Mouse (Mus musculus) heart, embryonic 10.5 days (tissue): Measurements from ENCODE around the gene Rnf150. TPM values are rescaled to one million over a fixed set of nuclear protein-coding genes. Genes with fewer than 3 reads are reported as not detected.

Source experiments
- DNase-seq: peaks from one replicate; pipeline ENCODE4 v3.0.0-alpha.2; 2017; ENCODE audit warnings: low spot score
- H3K27ac ChIP-seq: fragments of 300-500 bp; sonication (generic); 2 replicates; pipeline ENCODE4 v1.5.1; 2016; ENCODE audit warnings: mild to moderate bottlenecking
- H3K27me3 ChIP-seq: fragments of 300-500 bp; sonication (generic); 2 replicates; pipeline ENCODE4 v1.6.1; 2016; ENCODE audit warnings: mild to moderate bottlenecking; ENCODE audit not compliant: poor library complexity, insufficient read depth, severe bottlenecking
- H3K36me3 ChIP-seq: fragments of 300-500 bp; sonication (generic); 2 replicates; pipeline ENCODE4 v1.6.1; 2016; ENCODE audit warnings: mild to moderate bottlenecking, moderate library complexity
- H3K4me1 ChIP-seq: fragments of 300-500 bp; sonication (generic); 2 replicates; pipeline ENCODE4 v1.6.1; 2016; ENCODE audit warnings: mild to moderate bottlenecking
- H3K4me3 ChIP-seq: fragments of 300-500 bp; sonication (generic); 2 replicates; pipeline ENCODE4 v1.5.1; 2016; ENCODE audit warnings: mild to moderate bottlenecking, moderate library complexity
- H3K9me3 ChIP-seq: fragments of 300-500 bp; sonication (generic); 2 replicates; pipeline ENCODE4 v1.6.1; 2016; ENCODE audit warnings: mild to moderate bottlenecking, moderate library complexity
- WGBS: fragments of 180-500 bp; shearing (Covaris S2); methylation state at CpG from one replicate; pipeline ENCODE4 v1.1.7; 2016; 5-methylcytosine and 5-hydroxymethylcytosine counted together
- polyA plus RNA-seq: library from polyadenylated mRNA; unstranded; fragments of >200 nt; fragmentation: Nextera tagmentation; extraction: Ambion mirVana; gene quantifications from 2 replicates; pipeline ENCODE4 v1.2.1, GENCODE M21; 2016

Rnf150 gene
- polyA plus RNA-seq, 1 experiment from 2014 or later: 0.80 TPM

- Histone ChIP-seq H3K27me3 (no peaks in the 10 kb centered on the region), H3K4me1 (peaks cover 6% of the 10 kb centered on the region), H3K36me3 (no peaks in the 10 kb centered on the region), H3K9me3 (no peaks in the 10 kb centered on the region), H3K27ac (no peak overlapping the region), H3K4me3 (no peak overlapping the region)
- 78% methylated on average over 8 of the region's 8 CpGs for WGBS
- no peak for DNase-seq
Observed at GRCm38 (mm10) chr8:82898459-82898841, 35.3 kb downstream of the Rnf150 start.

DNA sequence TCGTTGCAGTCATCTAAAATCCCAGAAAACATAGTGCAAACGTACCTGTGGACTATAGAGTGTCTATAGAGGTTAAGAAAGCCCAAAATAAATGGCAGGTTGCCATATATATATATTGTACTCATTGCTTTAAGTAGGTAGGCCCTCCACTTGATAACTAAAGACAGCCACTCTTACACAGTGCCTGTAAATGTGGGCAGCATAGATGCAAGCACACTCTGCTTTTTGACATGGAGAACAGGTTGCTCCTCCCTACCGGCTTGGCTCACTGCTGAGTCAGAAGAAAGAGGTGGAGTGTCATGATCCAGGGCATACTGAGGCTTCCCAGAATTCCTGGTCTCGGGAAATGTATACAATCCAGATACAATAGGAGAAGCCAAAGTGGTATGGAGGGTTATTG lies 37.8 kb downstream of the Rnf150 start:
- Histone ChIP-seq H3K36me3 (no peaks in the 10 kb centered on the region), H3K4me3 (no peak overlapping the region), H3K27ac (no peak overlapping the region), H3K9me3 (no peaks in the 10 kb centered on the region), H3K27me3 (no peaks in the 10 kb centered on the region), H3K4me1 (peaks cover 26% of the 10 kb centered on the region)
- DNase-seq: no peak
- 77% methylated on average over 4 of the region's 4 CpGs for WGBS

GRCm38 (mm10) chr8:82901549-82902138 lies 38.5 kb downstream of the Rnf150 start:
- Histone ChIP-seq H3K4me3 (no peak overlapping the region), H3K27ac (no peak overlapping the region), H3K4me1 (peaks cover 33% of the 10 kb centered on the region), H3K27me3 (no peaks in the 10 kb centered on the region), H3K9me3 (no peaks in the 10 kb centered on the region), H3K36me3 (no peaks in the 10 kb centered on the region)
- WGBS: 90% methylated on average over 12 of the region's 12 CpGs
- DNase-seq: no peak

GRCm38 (mm10) chr8:82903497-82903896 lies 40.3 kb downstream of the Rnf150 start:
- no peak overlapping the region for H3K4me3 ChIP-seq
- no peak for DNase-seq
- peak overlapping the region; percentile 52; the same call in 1 of the 2 replicates for H3K27ac ChIP-seq
- H3K36me3 ChIP-seq: no peaks in the 10 kb centered on the region
- peaks cover 43% of the 10 kb centered on the region for H3K4me1 ChIP-seq
- H3K27me3 ChIP-seq: no peaks in the 10 kb centered on the region
- H3K9me3 ChIP-seq: no peaks in the 10 kb centered on the region
- 33% methylated on average over 3 of the region's 3 CpGs for WGBS

DNA sequence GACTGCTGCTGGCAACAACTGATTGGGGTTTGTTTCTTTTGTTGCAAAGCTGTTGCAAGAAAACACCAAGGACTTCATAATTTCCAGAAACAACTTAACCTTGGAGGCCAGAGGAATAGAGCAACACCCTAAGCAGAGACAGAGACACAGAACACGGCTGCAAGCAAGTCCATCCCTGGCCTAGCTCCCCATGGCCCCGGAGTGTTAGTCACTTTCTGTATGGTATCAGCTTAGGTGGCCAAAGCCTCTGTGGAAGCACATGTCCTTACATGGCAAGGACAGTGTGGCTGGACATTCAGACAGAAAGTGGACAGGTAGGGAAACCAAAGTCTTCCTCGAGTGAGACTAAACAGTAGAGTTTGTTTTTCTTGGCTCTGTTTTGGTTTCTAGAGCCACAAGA lies 44.1 kb downstream of the Rnf150 start:
- no peak overlapping the region for H3K27ac ChIP-seq
- no peak for DNase-seq
- H3K9me3 ChIP-seq: no peaks in the 10 kb centered on the region
- WGBS: 75% methylated on average over 3 of the region's 3 CpGs
- H3K4me1 ChIP-seq: peaks cover 43% of the 10 kb centered on the region
- no peaks in the 10 kb centered on the region for H3K36me3 ChIP-seq
- H3K27me3 ChIP-seq: no peaks in the 10 kb centered on the region
- H3K4me3 ChIP-seq: no peak overlapping the region

DNA sequence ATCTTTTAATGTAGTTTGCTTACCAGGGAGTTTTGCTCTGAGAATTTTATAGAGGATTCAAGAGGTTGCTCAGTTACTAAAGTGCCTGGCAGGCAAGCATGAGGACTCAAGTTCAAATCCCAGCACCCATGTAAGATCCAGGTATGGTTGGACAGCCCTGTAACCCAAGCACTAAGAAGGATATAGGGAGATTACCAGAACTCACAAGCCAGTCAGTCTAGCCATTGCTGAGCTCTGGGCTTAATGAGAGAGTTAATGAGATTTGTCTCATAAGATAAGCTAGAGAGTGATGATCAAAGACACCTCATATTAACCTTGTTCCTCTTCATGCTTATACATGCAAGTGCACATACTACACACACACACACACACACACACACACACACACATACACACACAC lies 48.3 kb downstream of the Rnf150 start:
- no peak overlapping the region for H3K4me3 ChIP-seq
- no peaks in the 10 kb centered on the region for H3K9me3 ChIP-seq
- H3K4me1 ChIP-seq: peaks cover 12% of the 10 kb centered on the region; the same call in 1 of the 2 replicates
- no peak overlapping the region for H3K27ac ChIP-seq
- H3K36me3 ChIP-seq: no peaks in the 10 kb centered on the region
- H3K27me3 ChIP-seq: no peaks in the 10 kb centered on the region
- DNase-seq: no peak

- Histone ChIP-seq H3K27ac (no peak overlapping the region), H3K4me1 (0 out of 2 replicates have a peak, but pooled peaks cover 5% of the 10 kb centered on the region), H3K27me3 (no peaks in the 10 kb centered on the region), H3K36me3 (no peaks in the 10 kb centered on the region), H3K4me3 (no peak overlapping the region), H3K9me3 (no peaks in the 10 kb centered on the region)
- 83% methylated on average over 4 of the region's 4 CpGs for WGBS
- no peak for DNase-seq
Observed at GRCm38 (mm10) chr8:82912282-82912681, 49.1 kb downstream of the Rnf150 start.

- 84% methylated on average over 3 of the region's 3 CpGs for WGBS
- Histone ChIP-seq H3K9me3 (no peaks in the 10 kb centered on the region), H3K4me1 (0 out of 2 replicates have a peak, but pooled peaks cover 5% of the 10 kb centered on the region), H3K27ac (no peak overlapping the region), H3K4me3 (no peak overlapping the region), H3K36me3 (no peaks in the 10 kb centered on the region), H3K27me3 (no peaks in the 10 kb centered on the region)
- no peak for DNase-seq
Observed at GRCm38 (mm10) chr8:82914543-82914942, 51.4 kb downstream of the Rnf150 start.

DNA sequence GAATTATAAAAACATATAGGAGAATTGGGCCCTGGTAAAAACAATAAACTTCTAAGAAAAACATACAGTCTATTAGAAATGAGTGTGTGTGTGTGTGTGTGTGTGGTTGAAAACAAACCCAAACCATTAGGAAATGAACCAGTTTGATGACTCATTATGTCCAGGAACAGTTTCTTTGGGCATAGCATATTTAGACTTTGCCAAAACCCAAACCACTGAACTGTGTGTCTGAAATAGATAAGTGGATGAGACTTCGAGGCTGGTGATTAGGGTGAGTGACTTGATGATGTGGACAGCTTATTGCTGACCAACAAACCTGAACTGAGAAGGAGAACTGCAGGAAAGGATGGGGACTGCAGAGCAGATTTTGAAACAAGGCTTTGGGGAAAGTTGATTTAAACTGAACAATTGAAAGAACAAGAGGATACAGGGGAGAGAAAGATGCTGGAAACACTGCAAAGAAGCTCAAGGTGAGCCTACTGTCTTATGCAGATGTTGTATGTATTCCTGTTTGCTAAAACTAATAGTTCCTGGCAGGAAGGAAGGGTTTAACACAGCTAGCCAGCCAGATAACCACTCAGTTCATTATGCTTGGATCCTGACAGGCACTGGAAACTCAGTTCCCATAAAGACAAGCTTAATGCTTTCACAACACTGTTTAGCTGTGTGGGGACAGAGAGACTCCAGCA lies 53.8 kb downstream of the Rnf150 start:
- H3K9me3 ChIP-seq: no peaks in the 10 kb centered on the region
- no peaks in the 10 kb centered on the region for H3K36me3 ChIP-seq
- WGBS: 31% methylated on average over 1 of the region's 1 CpGs
- H3K27me3 ChIP-seq: no peaks in the 10 kb centered on the region
- 0 out of 2 replicates have a peak, but pooled peaks cover 5% of the 10 kb centered on the region for H3K4me1 ChIP-seq
- no peak overlapping the region for H3K4me3 ChIP-seq
- DNase-seq: no peak
- no peak overlapping the region for H3K27ac ChIP-seq

DNA sequence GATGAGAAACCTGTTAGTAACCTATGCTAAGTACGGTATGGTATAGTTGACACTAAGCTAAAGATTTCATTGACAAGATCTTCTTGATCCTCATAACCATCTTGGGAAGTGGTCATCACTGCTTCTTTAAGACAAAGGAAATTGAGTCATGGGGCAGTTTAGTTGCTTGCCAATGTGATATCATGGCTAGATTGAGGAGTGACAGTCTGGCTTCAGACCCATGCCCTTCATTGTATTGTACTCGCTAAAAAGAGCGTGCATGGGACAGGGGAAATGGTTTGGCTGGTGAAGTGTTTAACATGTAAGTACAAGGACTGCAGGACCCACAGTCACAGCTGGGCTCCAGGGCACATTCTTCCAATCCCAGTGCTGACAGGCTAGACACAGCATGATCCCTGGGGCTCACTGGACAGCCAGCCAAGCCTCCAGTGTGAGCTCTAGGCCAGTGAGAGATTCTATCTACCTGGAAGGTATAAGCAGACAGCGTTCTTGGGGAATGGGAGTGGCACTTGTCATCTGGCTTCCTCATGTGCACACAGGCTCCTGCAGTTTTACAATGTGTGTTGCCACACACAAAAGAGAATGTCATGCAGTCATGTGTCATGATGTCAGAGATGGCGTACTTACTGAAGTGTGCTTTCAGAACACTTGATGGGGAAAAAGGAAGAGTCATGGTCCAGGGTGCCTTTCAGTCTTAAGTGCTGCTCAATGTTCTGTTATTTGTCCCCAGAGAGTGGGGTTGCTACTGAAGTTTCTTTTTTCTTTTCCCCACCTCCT lies 54.6 kb downstream of the Rnf150 start:
- no peaks in the 10 kb centered on the region for H3K9me3 ChIP-seq
- 76% methylated on average over 5 of the region's 5 CpGs for WGBS

GRCm38 (mm10) chr8:82919676-82920075 lies 56.5 kb downstream of the Rnf150 start:
- H3K4me3 ChIP-seq: no peak overlapping the region
- no peaks in the 10 kb centered on the region for H3K9me3 ChIP-seq
- 0 out of 2 replicates have a peak, but pooled peaks cover 5% of the 10 kb centered on the region for H3K4me1 ChIP-seq
- no peak for DNase-seq
- H3K27me3 ChIP-seq: no peaks in the 10 kb centered on the region
- 78% methylated on average over 4 of the region's 4 CpGs for WGBS
- H3K27ac ChIP-seq: no peak overlapping the region
- no peaks in the 10 kb centered on the region for H3K36me3 ChIP-seq

More for the DNA sequence above, 54.6 kb downstream of the Rnf150 start:
- Histone ChIP-seq H3K36me3 (no peaks in the 10 kb centered on the region), H3K4me3 (no peak overlapping the region), H3K27ac (no peak overlapping the region), H3K27me3 (no peaks in the 10 kb centered on the region), H3K4me1 (0 out of 2 replicates have a peak, but pooled peaks cover 5% of the 10 kb centered on the region)
- DNase-seq: no peak

GRCm38 (mm10) chr8:82920124-82920523 lies 57.0 kb downstream of the Rnf150 start:
- 80% methylated on average over 4 of the region's 4 CpGs for WGBS
- Histone ChIP-seq H3K36me3 (no peaks in the 10 kb centered on the region), H3K4me3 (no peak overlapping the region), H3K27ac (no peak overlapping the region), H3K27me3 (no peaks in the 10 kb centered on the region), H3K9me3 (no peaks in the 10 kb centered on the region), H3K4me1 (0 out of 2 replicates have a peak, but pooled peaks cover 5% of the 10 kb centered on the region)
- no peak for DNase-seq

DNA sequence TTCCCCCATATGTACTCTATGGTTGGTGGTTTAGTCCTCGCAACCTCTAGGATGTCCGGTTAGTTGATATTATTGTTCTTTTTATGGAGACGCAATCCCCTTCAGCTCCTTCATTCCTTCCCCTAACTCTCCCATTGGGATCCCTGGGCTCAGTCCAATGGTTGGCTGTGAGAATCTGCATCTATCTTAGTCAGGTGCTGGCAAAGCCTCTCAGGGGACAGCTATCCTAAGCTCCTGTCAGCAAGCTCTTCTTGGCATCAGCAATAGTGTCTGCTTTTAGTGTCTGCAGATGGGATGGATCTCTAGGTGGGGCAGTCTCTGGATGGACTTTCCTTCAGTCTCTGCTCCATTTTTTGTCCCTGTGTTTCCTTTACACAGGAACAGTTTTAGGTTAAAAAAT lies 62.1 kb downstream of the Rnf150 start:
- Histone ChIP-seq H3K4me1 (no peaks in the 10 kb centered on the region), H3K4me3 (no peak overlapping the region), H3K27me3 (no peaks in the 10 kb centered on the region), H3K36me3 (no peaks in the 10 kb centered on the region), H3K9me3 (no peaks in the 10 kb centered on the region), H3K27ac (no peak overlapping the region)
- 90% methylated on average over 3 of the region's 3 CpGs for WGBS
- DNase-seq: no peak
